Mouse (Mus musculus) right cerebral cortex, postnatal 36 days (tissue): Measurements from ENCODE around the gene Brinp2.
A peak's percentile ranks its signal among the peaks of the same experiment; 100 is the strongest.

Experiments
- DNase-seq, 2 experiments: peaks; one replicate each; pipeline ENCODE4 v3.0.0; 2022; ENCODE audit warnings: low spot score in 2 of 2, mixed read lengths in 1 of 2

Brinp2 gene

DNA sequence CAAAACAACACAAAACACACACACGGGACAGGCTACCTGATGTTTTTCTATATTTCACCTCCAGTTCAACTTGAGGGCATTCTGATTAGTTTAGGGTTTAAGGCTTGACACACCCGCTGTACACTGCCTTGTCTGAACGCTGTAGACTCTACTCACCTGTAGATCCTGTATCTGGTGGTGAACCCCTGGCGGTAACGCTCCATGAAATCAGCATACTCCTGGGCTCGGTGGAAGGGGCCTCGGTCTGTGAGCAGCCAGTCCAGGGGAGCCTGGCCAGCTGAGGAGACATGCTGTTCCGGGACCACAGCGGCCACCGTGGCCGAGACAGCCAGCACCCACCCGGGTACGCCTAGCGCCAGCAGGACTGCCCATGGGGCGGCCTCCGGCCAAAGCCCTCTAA lies 60.9 kb downstream of the Brinp2 start:
- DNase-seq = no peak

DNA sequence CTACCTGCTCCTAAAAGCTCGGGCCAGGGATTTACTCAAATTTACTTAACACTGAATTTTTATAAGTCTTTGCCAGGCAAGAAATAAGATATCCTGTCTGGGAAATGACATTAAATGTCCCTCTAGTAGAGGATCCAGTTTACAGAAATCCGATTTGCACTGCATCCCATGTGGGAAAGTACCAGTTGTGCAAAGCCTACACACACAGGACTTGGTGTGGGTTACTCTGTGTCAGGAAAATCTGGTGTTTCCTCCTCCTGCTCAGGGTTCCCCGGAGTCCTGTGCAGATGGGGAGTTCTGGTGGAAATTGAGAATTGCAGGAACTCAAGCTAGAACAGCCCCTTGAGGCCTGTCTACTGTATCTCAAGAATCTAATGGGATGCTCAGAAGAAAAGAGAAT lies 70.9 kb downstream of the Brinp2 start:
- no peak for DNase-seq

DNA sequence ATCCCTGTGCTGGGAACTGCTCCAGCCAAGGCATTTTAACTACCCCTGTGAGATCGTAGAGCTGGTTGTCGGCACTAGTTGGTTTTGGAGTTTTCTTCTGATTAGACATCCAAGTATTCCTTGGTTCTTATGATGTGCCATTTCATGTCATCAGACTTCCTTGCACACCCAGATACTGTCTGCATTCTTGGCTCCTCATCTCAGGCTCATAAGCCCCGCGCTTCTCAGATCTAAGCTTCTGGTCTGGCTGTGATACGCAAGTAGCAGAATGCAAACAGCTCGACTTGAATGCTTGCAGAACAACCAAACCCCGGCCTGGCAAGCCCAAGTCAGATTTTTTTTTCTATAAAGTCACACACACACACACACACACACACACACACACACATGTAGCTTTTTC lies 72.3 kb downstream of the Brinp2 start:
- DNase-seq = no peak

DNA sequence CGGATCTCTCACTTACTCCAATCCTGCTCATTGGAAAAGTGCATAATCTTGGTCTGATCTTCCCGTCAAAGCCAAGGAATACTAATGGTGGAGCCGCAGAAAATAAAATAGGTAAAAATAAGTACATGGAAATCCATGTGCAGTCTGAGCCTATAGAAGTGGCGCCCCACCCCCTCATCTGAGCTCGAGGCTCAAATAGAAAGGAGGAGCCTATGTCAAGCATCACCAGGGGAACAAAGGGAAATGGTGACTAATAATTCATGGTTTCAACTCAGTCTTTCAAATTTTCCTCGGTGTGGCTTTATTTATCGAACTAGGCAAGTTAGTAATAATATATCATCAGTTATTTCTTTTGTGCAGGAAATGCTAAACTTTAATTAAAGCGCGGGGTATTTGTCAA lies 84.1 kb downstream of the Brinp2 start:
- no peak for DNase-seq

DNA sequence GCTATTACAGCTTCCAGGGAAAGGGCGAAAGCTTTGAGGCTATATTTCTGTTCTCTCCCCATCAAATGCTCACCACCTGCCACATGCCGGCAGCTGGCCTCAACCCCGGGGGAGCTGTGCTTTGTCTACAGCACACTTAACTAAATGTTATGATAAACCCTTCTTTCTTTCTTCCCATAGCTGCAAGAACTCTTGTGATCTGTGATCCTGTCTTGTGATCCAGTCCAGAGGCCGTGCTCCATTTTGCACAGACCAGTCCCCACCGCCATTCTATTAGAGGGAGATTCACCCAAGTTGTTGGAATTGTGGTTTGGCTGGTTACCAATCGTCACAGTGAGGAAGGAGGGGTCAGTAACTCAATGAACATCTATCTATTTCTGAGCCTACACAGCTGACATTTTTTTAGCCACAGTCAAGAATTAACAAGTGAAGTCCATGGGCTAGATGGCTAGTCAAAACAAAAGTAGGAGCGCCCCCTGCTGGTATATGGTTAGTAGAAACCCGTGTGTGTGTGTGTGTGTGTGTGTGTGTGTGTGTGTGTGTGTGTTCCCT lies 89.0 kb downstream of the Brinp2 start:
- peak; percentile 41 to 47 for DNase-seq

DNA sequence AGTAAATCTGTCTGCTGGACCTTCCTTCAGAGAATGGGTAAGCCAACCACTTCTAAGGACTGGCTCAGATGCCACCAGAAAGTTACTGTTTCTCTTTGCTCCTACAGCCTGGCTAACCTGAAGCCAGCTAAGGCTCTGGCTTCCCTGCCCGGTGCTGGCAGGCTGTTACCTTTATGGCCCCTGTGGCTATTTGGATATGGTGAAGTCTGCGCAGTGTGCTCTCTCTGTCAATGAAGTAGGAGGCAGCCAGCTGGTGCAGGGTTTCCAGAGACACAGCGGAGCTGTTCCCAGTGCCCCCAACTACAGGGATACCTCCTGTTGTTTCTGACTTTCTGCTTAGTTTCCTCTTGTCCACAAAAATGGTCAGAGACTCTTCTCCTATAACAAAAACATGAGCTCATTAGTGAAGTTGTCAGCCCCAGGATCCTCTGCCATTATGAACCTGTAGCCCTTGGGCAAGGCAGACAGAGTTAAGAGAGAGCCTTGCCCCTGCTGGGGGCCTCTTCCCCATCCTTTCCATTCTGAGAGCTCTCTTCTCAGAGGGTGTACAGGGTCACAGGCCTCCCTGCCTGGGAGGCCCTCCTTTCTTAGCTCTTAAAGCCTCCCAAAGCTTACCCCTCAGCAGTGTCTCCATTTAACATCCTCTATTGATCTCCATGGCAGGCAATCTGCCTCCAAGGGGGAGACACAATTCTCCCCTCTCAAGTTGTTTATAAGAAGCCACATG lies 89.7 kb downstream of the Brinp2 start:
- no peak for DNase-seq

DNA sequence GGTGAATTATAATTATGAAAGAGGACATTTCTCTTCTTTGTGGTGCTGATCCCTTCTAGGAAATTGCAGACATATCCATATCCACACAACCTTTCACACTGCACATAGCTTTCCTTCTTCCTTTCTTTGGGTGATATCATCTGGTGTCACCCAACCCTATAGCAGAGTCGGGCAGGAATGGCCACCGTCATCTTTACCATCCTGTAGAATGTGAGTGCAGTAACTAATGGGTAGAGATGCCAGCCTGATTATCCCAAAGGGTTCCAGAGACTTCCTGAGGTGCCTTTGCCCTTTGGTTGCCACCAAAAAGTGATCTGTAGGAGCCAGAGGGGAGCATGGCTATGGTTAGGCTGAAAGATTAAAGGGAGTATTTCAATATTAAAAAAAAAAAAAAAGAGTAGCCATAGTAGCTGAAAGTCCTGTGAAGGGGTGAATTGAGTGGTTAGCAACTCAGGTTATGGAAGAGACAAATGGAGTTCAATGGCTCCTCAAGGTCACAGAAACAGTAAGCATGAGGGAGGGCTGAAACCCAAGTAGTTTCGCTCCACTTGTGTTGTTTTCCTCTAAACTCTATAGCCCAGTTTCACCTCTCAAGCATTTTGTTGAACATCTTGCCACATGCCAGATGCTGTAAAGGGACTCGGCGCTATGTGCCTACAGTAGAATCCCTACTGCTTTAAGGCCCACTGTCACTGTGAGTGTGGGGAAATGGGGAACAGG lies 96.5 kb downstream of the Brinp2 start:
- DNase-seq = no peak

DNA sequence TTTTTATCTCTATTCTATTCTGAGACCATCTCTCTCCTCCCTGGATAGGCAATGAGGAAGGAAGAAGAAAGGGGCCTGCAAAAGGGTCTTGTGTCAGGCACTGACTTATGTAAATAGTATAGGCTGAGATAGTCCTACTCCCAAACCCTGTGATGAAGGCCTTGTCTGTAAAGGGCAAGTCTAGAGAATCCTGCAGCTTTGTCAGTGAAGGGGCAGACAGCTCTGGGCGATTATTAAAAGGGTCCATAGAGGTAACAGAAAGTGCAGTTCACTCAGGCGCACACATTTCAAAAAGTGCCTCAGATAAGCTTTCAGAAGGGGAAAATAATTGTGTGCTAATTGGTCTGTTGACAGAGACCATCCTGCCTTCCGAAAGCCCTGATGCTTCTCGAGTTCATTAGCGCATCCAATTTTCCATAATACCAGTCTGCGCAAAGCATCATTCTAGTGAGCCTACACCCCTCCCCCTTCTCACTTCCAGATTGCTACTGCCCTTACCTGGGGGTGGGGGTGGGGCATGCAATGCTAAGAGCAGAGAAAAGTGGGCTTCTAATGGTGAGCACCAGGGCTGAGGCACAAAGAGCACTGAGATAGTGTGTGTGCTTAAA lies 97.3 kb downstream of the Brinp2 start:
- DNase-seq = no peak

DNA sequence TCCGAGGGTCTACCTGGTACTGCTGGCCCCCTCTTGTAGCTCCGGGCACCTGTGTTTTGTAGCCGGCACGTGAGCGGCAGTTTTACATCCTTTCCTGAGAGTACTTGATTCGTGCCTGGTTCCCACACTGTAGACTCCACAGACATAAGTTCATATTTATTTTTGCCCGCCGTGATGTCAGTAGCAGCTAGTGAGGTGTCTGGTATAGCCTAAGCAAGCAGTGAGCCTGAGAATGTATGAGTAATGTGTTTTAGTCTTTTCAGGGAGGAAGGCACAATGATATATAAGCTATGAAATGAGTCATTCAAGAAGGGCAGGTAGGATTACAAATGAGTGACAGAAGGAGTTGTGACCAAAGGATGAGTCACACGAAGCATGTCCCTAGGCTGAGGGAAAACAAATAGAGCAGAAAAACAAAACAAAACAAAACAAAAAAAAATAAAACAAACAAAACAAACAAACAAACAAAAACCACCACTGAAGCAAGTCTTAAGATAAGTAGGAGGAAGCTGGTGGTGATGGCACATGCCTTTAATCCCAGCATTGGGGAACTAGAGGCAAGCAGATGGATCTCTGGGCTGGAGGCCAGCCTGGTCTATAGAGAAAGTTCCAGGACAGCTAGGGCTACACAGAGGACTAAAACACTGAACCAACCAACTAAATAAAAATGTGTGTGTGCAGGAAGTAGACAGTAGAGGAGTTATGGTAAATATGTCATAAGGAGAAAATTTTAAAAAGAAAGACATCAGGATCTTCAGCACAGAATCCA lies 100.0 kb downstream of the Brinp2 start:
- no peak for DNase-seq

DNA sequence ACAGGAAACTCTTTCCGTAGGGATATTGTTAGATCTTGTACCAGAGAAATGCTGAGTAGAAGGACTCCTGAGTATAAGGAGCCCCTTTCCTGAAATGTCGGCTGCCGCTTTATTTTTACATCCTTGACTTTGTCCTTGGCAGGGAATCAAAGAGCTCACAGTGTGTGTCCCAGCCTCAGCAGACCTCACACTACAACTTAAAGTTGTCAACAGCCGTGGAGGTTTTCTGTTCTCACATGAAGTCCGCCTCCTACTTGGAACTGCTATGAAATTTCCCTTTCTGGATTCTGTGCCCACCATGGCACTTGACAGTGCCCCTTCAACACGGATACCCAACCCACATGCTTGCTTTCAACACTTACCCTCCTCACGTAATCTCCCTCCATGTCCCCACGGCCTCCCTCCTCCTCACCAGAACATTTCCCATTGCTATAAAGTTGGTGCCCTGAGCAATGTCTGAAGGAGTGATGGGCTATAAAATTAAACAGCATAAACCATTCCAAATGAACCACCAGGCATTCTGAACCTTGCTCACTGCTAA lies 103.4 kb downstream of the Brinp2 start:
- DNase-seq = no peak

DNA sequence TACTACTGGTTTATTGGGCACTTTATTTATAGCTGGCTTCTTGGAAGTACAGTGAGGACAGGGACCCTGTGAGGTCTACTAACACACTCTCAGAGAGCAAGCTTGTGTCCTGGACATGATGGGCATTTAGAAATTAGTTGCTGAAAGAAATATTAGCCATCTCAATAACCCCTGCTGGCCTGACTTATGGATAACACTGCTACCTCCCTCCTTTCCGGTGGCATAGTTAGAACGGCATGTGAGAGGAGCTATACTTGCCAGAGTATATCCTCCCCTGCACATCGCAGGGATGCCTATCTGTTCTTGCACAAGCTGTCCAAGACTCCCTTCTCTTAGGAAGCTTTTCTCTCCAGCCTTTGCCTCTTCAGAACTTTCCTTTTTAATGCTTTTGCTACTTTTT lies 107.9 kb downstream of the Brinp2 start:
- no peak for DNase-seq

DNA sequence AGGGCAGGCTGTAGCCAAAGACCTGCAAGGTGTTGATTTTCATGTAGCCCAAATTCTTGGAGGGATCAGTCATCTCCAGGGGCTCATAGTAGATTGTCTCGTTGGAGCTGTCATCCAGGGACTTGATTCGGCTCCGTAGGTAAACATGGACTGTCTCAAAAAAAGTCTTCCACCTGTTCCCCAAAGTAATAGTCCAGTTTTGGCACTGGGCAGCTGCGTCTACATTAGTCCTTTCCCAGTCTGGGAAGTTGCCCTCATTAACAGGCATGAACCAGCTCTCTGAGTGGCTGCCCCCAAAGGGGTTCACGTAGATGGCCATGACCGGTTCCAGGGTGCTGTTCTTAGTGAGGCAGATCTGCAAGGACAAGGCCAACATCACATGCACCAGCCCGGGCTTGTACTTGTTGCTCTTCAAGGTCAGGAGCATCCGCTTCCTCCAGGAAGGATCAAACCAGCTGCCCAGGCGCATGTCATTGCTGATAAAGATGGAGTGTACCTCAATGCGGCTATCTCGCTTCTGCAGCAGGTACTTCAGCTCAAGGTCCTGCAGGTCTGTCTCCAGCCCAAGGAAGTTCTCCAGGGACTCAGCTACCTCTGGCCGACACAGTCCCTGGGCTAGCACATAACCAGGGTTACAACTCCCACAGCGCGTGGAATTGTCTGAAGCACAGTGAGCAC lies 109.5 kb downstream of the Brinp2 start:
- DNase-seq = no peak

DNA sequence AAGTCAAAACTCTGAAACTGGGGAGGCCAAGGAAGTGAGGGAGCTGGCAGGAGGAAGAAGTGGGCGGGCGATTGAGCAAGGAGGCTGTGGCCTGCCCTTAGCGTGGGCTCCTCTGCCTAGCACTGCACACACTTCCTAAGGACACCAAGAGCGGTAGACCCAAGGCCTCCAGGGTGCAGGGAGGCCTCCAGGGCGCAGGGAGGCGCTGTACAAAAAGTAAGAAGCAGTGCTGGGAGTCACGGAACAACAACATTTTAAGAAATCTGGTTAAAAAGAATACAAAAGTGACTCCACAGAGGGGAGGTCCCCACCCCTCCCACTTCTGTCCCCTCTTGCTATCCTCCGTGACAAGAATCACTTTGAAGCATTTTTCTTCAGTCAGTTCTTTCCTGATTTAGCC lies 110.6 kb downstream of the Brinp2 start:
- no peak for DNase-seq

DNA sequence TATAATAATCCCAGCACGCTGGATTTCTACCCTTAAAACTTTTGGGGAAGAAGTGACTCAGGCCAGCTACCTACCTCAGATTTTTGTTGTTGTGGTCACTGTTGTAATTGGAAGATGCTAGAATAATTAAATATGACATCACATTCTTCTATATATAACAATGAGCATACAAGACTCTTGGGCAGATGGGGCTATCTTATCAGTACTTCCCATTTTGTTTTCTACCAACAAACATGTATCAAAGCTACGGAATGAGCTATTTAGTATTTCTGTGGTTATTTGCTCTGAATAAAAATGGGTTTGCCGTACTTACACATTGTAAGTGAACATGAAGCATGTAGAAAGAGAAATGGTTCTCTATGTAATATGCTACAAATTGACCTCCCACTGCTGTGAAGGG lies 112.1 kb downstream of the Brinp2 start:
- DNase-seq = no peak

DNA sequence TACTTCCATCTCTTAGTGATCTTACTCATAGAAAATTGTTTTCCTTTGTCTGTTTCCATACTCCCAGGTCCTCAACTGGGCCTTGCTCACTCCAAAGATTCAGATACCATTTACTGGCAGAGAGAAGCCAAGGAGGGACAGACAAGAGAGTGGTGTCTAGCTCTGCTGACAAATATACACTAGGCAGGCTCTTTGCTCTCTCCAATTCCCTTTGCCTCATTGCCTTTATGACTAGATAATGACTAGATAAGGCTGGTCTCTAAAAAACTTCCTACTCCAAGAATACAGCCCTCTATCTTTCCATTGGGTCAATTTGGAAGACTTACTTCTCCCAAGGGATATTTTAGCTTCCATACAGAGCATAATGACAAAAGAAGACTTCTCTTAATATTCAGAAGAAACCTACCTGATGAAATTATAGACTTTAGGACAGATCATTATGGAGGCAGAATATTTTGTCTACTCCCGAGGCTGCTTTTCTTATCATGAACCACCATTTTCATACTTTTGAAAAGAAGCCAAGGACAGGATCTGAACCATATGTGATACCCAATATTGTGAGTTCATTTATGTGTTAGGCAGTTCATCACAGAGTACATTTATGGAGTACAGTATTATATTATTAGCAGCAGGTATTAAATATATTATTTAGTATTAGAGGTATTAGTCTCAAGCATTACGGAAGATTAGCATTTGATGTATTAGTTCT lies 114.1 kb downstream of the Brinp2 start:
- no peak for DNase-seq

DNA sequence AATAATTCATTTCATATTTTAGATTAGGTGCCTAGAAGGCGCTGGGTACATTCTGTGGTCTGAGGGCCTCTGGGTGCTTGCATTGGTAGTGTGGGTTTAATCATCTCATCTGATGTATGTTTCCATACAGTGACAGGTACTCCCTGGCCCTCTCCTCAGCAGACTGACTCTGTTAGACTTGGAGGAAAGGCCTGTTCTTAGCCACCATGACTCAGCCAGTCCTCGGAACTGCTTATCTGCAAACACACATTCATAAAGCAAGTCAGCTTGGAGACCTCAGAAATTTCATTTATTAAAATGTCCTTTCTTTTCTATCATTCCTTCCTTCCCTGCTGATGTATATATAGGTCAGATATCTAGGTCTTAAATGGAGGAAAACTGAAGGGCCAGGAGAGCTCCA lies 116.3 kb downstream of the Brinp2 start:
- DNase-seq = no peak

DNA sequence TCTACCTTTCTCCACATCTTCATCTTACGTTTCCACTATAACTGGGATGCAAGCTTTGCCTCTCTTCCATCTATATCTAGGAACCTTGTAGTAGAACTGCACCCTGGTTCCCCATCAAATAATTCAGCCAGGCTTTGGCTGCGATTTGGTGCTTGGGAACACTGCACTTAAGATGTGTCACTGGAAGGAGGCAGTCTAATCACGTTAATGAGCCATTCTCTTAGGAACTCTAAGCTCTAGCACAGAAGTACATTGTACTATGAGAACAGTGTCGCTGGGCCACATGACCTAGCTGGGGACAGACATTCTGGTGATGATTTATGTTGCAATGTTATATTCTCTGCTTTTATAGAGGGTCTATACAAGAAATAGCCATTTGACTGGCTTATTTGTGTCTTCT lies 117.4 kb downstream of the Brinp2 start:
- DNase-seq = no peak

DNA sequence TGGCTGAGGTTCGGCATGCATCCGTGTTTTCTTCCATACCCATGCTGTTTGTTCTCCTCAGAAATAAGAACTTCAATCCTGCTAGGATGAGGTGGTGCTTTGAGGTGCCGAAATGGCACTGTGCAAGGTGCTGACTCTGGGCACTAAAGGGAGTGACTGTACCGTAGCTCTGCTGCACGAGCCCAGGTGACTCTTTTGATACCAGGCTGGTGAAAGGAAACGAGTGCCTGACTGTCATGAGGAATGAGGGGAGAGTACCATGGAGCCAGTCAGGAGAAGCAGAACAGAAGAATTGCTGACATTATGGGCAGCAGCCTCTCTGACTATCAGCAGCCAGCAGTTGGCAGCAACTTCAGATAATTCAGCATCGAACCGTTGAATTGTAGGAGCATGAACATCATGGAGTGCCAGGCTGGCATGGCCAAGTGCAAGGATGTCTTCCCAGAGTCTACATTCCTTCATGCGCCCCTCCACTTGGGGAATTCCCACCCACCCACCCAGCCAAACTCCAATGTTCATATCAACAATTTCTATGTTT lies 127.4 kb downstream of the Brinp2 start:
- DNase-seq = no peak

DNA sequence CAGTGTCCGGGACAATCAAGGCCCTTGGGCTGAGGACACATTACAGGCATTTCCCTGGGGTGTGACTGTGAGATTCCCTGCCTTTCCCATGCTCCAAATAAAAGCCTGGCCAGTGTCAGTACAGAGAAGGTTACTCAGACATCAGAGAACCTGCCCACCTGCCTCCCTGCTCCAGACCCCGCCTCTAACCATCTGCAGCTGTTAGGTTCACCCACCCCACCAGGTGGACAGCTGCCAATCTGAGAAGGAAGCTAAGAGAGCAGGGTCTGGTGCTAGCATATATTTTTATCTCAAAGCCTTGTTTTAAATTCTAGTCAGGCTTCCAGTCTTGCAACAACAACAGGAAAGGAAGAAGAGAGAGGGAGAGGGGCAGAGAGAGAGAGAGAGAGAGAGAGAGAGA lies 128.9 kb downstream of the Brinp2 start:
- no peak for DNase-seq

DNA sequence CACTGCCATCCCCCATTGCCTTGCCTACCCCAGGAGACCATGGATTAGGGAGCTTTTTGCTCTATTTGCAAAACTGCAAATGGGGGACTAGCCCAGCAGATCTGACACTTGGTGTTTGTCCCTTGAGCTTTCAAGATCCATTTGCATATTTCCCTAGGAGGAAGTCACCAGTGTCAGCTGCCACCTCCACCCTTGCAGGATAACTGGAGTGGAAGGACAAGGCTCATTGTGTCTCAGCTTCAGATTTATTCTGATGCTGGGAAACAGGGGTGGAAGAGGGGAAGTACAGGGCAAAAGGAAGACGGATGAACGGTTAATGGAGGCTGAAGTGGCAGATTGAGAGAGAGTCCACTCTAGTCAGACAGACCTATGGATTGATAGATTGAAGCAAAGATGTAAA lies 129.4 kb downstream of the Brinp2 start:
- no peak for DNase-seq
